Mouse (Mus musculus) monocyte, adult 5-6 weeks (primary cell): ENCODE data around the gene Mif. TPM values are rescaled to one million over a fixed set of nuclear protein-coding genes. Genes with fewer than 3 reads are reported as not detected.

Source experiments
- ATAC-seq: fragments of 153-309, 156-312 bp; replicated peaks from 2 replicates; pipeline ENCODE4 v1.8.0; 2017; ENCODE audit warnings: mild to moderate bottlenecking; ENCODE audit not compliant: low TSS enrichment, insufficient number of reproducible peaks, severe bottlenecking, poor library complexity, low FRiP score
- total RNA-seq: library from RNA; stranded (forward); fragments of 200-1000, 200-491, 200-594 nt; gene quantifications from 3 replicates; pipeline ENCODE4 v1.2.3, GENCODE M21; 2017

Gene Mif
- total RNA-seq, 1 experiment from 2014 or later: 41.4 TPM

- no peak for ATAC-seq
Observed at GRCm38 (mm10) chr10:75822443-75822842, 37.6 kb downstream of the Mif start, which contains the start of gene Gstt4. Gene Gstt4, minus strand, starts transcription at chr10:75822543.

GRCm38 (mm10) chr10:75819882-75820281, 40.2 kb downstream of the Mif start:
- no peak for ATAC-seq

GRCm38 (mm10) chr10:75818641-75819040, 41.4 kb downstream of the Mif start:
- ATAC-seq: no peak

Other genes starting within 250 kb of the Mif start
- 0.75 TPM in 1 of 3 replicates, not detected in the others for gene Susd2, start 216.2 kb downstream of the Mif start, total RNA-seq
- gene Cabin1, start 95.9 kb downstream of the Mif start, total RNA-seq: 29.4 to 38.1 TPM (median 35.0 TPM) in 3 replicates
- 13.5 to 18.8 TPM (median 16.8 TPM) in 3 replicates for gene Ddt, start 86.8 kb downstream of the Mif start, total RNA-seq
- not detected in 3 replicates for gene Gm20441, start 79.3 kb downstream of the Mif start, total RNA-seq
- 1.1 to 2.1 TPM (median 1.9 TPM) in 3 replicates for gene Gstt3, start 78.8 kb downstream of the Mif start, total RNA-seq
- gene Gstt1, start 61.7 kb downstream of the Mif start, total RNA-seq: 2.1 TPM in 1 of 3 replicates, not detected in the others
- 0.49 TPM in 1 of 3 replicates, not detected in the others for gene Gstt4, start 37.7 kb downstream of the Mif start, total RNA-seq
- 9.0 to 12.5 TPM (median 10.7 TPM) in 3 replicates for gene Gstt2, start 22.8 kb downstream of the Mif start, total RNA-seq
- 2.7 to 7.1 TPM (median 4.3 TPM) in 3 replicates for gene Derl3, start 33.2 kb upstream of the Mif start, total RNA-seq
- gene Smarcb1, start 61.4 kb upstream of the Mif start, total RNA-seq: 16.2 to 31.0 TPM (median 19.4 TPM) in 3 replicates
- 1.4 to 5.9 TPM (median 5.8 TPM) in 3 replicates for gene Chchd10, start 72.9 kb upstream of the Mif start, total RNA-seq
- gene Mmp11, start 76.3 kb upstream of the Mif start, total RNA-seq: 1.1 TPM in 1 of 3 replicates, not detected in the others
- 2.2 TPM in 1 of 3 replicates, not detected in the others for gene Gm867, start 80.4 kb upstream of the Mif start, total RNA-seq
- gene Vpreb3, start 82.8 kb upstream of the Mif start, total RNA-seq: 0.87 to 5.0 TPM (median 1.2 TPM) in 3 replicates
- gene Gm5134, start 94.3 kb upstream of the Mif start, total RNA-seq: 0.10 to 0.53 TPM in 2 of 3 replicates, not detected in the other
- 4.8 to 11.1 TPM (median 10.7 TPM) in 3 replicates for gene Zfp280b, start 172.4 kb upstream of the Mif start, total RNA-seq